ENCODE assay signal across 16 mouse cellular contexts in the genomic region with DNA sequence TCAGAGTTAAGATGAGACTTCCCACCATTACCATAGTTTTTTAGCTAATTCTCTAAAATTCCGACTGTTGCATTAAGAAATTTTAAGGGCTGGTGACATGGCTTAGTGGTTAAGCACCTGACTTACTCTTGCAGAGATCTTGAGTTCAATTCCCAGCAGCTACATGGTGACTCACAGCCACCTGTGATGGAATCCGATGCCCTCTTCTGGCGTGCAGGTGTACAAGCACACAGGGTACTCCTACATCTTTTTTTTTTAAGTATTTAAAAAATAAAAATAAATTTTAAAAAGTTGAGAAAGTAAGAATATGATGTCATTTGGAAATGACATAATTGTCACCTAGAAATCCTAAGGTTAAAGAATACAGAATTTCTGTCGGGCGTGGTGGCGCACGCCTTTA. TPM values are rescaled to one million over a fixed set of nuclear protein-coding genes. Genes with fewer than 3 reads are reported as not detected.
DNase-seq lines count a peak whose midpoint lies in the region; ATAC-seq and TF ChIP-seq lines count a peak whose summit lies in the region.
"Had no signal": no experiment of that assay in that cellular context is flagged by ENCODE, and none has a peak within 500 bp of the region (broad histone marks: within the 10 kb centered on the region; RNA-seq: fewer than 3 reads in every experiment).

No protein-coding gene starts in this region.

- H3K9me3 ChIP-seq in hindbrain, postnatal 0 days (ENCODE audit: low read length), result no peaks in the 10 kb centered on the region
- H3K9me3 ChIP-seq in hindbrain, embryonic 12.5 days (replicated peaks), result no peaks in the 10 kb centered on the region
- H3K9me3 ChIP-seq in midbrain, postnatal 0 days (ENCODE audit: low read length), result no peaks in the 10 kb centered on the region
- no peaks in the 10 kb centered on the region for H3K9me3 ChIP-seq in midbrain, embryonic 14.5 days (ENCODE audit: control insufficient read depth, low read length)
- H3K9me3 ChIP-seq in ES-Bruce4 (replicated peaks; ENCODE audit: control insufficient read depth, insufficient read depth, low read length, poor library complexity, severe bottlenecking), result no peaks in the 10 kb centered on the region
- H3K9me3 ChIP-seq: limb, embryonic 10.5 days; midbrain, embryonic 13.5 days had no signal

- TF ChIP-seq CTCF in hindbrain, postnatal 0 days (IDR thresholded peaks at IDR 0.05; ENCODE audit: low read depth), result peak; percentile 28; the same call in 1 of the 2 replicates
- peak; percentile 36 for TF ChIP-seq CTCF in midbrain, postnatal 0 days (IDR thresholded peaks at IDR 0.05)
- TF ChIP-seq CTCF in ES-Bruce4 (IDR thresholded peaks at IDR 0.05; ENCODE audit: low read depth, low read length), result peak; percentile 51
- peak; percentile 36; the same call in 1 of the 2 replicates for TF ChIP-seq CTCF in embryonic fibroblast, embryonic 13.5 days (IDR thresholded peaks at IDR 0.05; ENCODE audit: borderline replicate concordance, insufficient read depth, low read length)

- no peak for TF ChIP-seq POLR2A in ES-Bruce4 (IDR thresholded peaks at IDR 0.05; ENCODE audit: insufficient read depth, low read length)
- no peak for TF ChIP-seq POLR2A in embryonic fibroblast, embryonic 13.5 days (IDR thresholded peaks at IDR 0.05; ENCODE audit: low read depth, low read length)

- peaks cover 19% of the 10 kb centered on the region; the same call in 1 of the 2 replicates for H3K36me3 ChIP-seq in hindbrain, postnatal 0 days (ENCODE audit: insufficient read depth, low read length)
- peaks cover 40% of the 10 kb centered on the region for H3K36me3 ChIP-seq in hindbrain, embryonic 12.5 days
- peaks cover 14% of the 10 kb centered on the region; the same call in 1 of the 2 replicates for H3K36me3 ChIP-seq in midbrain, postnatal 0 days (ENCODE audit: insufficient read depth, low read length)
- H3K36me3 ChIP-seq in midbrain, embryonic 14.5 days (ENCODE audit: control insufficient read depth, insufficient read depth, low read length), result peaks cover 49% of the 10 kb centered on the region
- peaks cover 18% of the 10 kb centered on the region for H3K36me3 ChIP-seq in ES-Bruce4 (ENCODE audit: control insufficient read depth, insufficient read depth, low read length, poor library complexity, severe bottlenecking)

- H3K4me1 ChIP-seq in hindbrain, postnatal 0 days (ENCODE audit: insufficient read depth, low read length), result no peaks in the 10 kb centered on the region
- no peaks in the 10 kb centered on the region for H3K4me1 ChIP-seq in hindbrain, embryonic 12.5 days
- H3K4me1 ChIP-seq in midbrain, postnatal 0 days (ENCODE audit: insufficient read depth, low read length), result no peaks in the 10 kb centered on the region
- H3K4me1 ChIP-seq in midbrain, embryonic 14.5 days (ENCODE audit: control insufficient read depth, insufficient read depth, low read length), result no peaks in the 10 kb centered on the region
- H3K4me1 ChIP-seq in ES-Bruce4 (ENCODE audit: control insufficient read depth, insufficient read depth, low read length), result no peaks in the 10 kb centered on the region
- no peaks in the 10 kb centered on the region for H3K4me1 ChIP-seq in embryonic fibroblast, embryonic 13.5 days (ENCODE audit: control insufficient read depth, insufficient read depth, low read length)
- H3K4me1 ChIP-seq: limb, embryonic 10.5 days; midbrain, embryonic 13.5 days had no signal

- no peak for TF ChIP-seq EP300 in ES-Bruce4 (IDR thresholded peaks at IDR 0.05; ENCODE audit: insufficient read depth, low read depth, low read length)

- ATAC-seq in hindbrain, postnatal 0 days, result no peak
- no peak for ATAC-seq in hindbrain, embryonic 12.5 days (ENCODE audit: low FRiP score)
- ATAC-seq in midbrain, postnatal 0 days (ENCODE audit: low FRiP score), result no peak
- no peak for ATAC-seq in midbrain, embryonic 14.5 days (ENCODE audit: low FRiP score, low TSS enrichment)
- ATAC-seq in erythroid progenitor cell, adult 5-6 weeks (replicated peaks; ENCODE audit: low FRiP score, poor library complexity, severe bottlenecking), result no peak
- ATAC-seq: midbrain, embryonic 13.5 days had no signal

- H3K27ac ChIP-seq in hindbrain, postnatal 0 days, result no peak overlapping the region
- H3K27ac ChIP-seq in hindbrain, embryonic 12.5 days, result no peak overlapping the region
- no peak overlapping the region for H3K27ac ChIP-seq in midbrain, postnatal 0 days (ENCODE audit: low read depth, low read length)
- no peak overlapping the region for H3K27ac ChIP-seq in midbrain, embryonic 14.5 days (replicated peaks; ENCODE audit: low read depth, low read length)
- H3K27ac ChIP-seq in ES-Bruce4 (ENCODE audit: insufficient read depth, low read length), result no peak overlapping the region
- no peak overlapping the region for H3K27ac ChIP-seq in embryonic fibroblast, embryonic 13.5 days (ENCODE audit: insufficient read depth, low read length)
- H3K27ac ChIP-seq: limb, embryonic 10.5 days; midbrain, embryonic 13.5 days had no signal

- H3K4me3 ChIP-seq in hindbrain, postnatal 0 days (ENCODE audit: low read length), result no peak overlapping the region
- no peak overlapping the region for H3K4me3 ChIP-seq in hindbrain, embryonic 12.5 days
- no peak overlapping the region for H3K4me3 ChIP-seq in midbrain, postnatal 0 days (ENCODE audit: low read depth, low read length)
- no peak overlapping the region for H3K4me3 ChIP-seq in midbrain, embryonic 14.5 days (replicated peaks; ENCODE audit: low read depth, low read length)
- no peak overlapping the region for H3K4me3 ChIP-seq in ES-Bruce4 (ENCODE audit: low read depth, low read length)
- no peak overlapping the region for H3K4me3 ChIP-seq in embryonic fibroblast, embryonic 13.5 days (ENCODE audit: insufficient read depth, low read length)
- H3K4me3 ChIP-seq: limb, embryonic 10.5 days; midbrain, embryonic 13.5 days had no signal

- no peak overlapping the region for H3K4me2 ChIP-seq in hindbrain, postnatal 0 days (ENCODE audit: low read depth, low read length)
- no peak overlapping the region for H3K4me2 ChIP-seq in hindbrain, embryonic 12.5 days (replicated peaks)
- no peak overlapping the region for H3K4me2 ChIP-seq in midbrain, postnatal 0 days (ENCODE audit: low read depth, low read length, poor library complexity, severe bottlenecking)
- H3K4me2 ChIP-seq in midbrain, embryonic 14.5 days (ENCODE audit: low read length), result no peak overlapping the region
- H3K4me2 ChIP-seq: midbrain, embryonic 13.5 days had no signal

- H3K9ac ChIP-seq in hindbrain, postnatal 0 days (replicated peaks; ENCODE audit: low read length), result no peak overlapping the region
- no peak overlapping the region for H3K9ac ChIP-seq in hindbrain, embryonic 12.5 days
- H3K9ac ChIP-seq in midbrain, postnatal 0 days (replicated peaks; ENCODE audit: low read length, poor library complexity, severe bottlenecking), result no peak overlapping the region
- no peak overlapping the region for H3K9ac ChIP-seq in midbrain, embryonic 14.5 days (replicated peaks; ENCODE audit: low read length)
- H3K9ac ChIP-seq in ES-Bruce4 (ENCODE audit: low read depth, poor library complexity, severe bottlenecking), result no peak overlapping the region
- H3K9ac ChIP-seq: midbrain, embryonic 13.5 days had no signal

- DNase-seq in hindbrain, postnatal 0 days (ENCODE audit: low spot score), result no peak
- no peak for DNase-seq in midbrain, postnatal 0 days (ENCODE audit: low spot score)
- DNase-seq in midbrain, embryonic 14.5 days, result no peak
- no peak for DNase-seq in frontal cortex, adult 2 months (ENCODE audit: extremely low spot score in 1 of 2, low spot score in 1 of 2)
- DNase-seq: adrenal gland, postnatal 36 days; cerebellum, adult 8-10 months; heart, adult 11 months; kidney, adult 18-20 months; layer of hippocampus, adult 9-11 months; right cerebral cortex, adult 18-20 months had no signal

- H3K27me3 ChIP-seq in hindbrain, postnatal 0 days (ENCODE audit: insufficient read depth, low read length), result no peaks in the 10 kb centered on the region
- no peaks in the 10 kb centered on the region for H3K27me3 ChIP-seq in hindbrain, embryonic 12.5 days
- no peaks in the 10 kb centered on the region for H3K27me3 ChIP-seq in midbrain, postnatal 0 days (ENCODE audit: insufficient read depth, low read length)
- H3K27me3 ChIP-seq in midbrain, embryonic 14.5 days (ENCODE audit: control insufficient read depth, insufficient read depth, low read length), result no peaks in the 10 kb centered on the region
- no peaks in the 10 kb centered on the region for H3K27me3 ChIP-seq in ES-Bruce4 (ENCODE audit: control insufficient read depth, insufficient read depth, low read length, poor library complexity, severe bottlenecking)
- H3K27me3 ChIP-seq: midbrain, embryonic 13.5 days had no signal

- 92% methylated on average over 7 of the region's 7 CpGs for WGBS in hindbrain, postnatal 0 days
- 92% methylated on average over 7 of the region's 7 CpGs for WGBS in hindbrain, embryonic 12.5 days
- WGBS in midbrain, postnatal 0 days, result 89% methylated on average over 7 of the region's 7 CpGs
- 89% methylated on average over 7 of the region's 7 CpGs for WGBS in midbrain, embryonic 14.5 days

RNA-seq across cellular contexts. Expression of gene Rubcn, which starts 10.4 kb away (rescaled TPM):
- total RNA-seq in hindbrain, postnatal 0 days (2014; rRNA removed), result 74.2 and 89.7 TPM in 2 replicates
- polyA plus RNA-seq in hindbrain, postnatal 0 days (2015; fragmentation: Nextera tagmentation; extraction: Ambion mirVana), result 21.6 and 21.7 TPM in 2 replicates
- 27.8 and 30.1 TPM in 2 replicates for polyA plus RNA-seq in hindbrain, embryonic 12.5 days (2016; fragmentation: Nextera tagmentation; extraction: Ambion mirVana)
- 75.0 and 84.0 TPM in 2 replicates for total RNA-seq in midbrain, postnatal 0 days (2014; rRNA removed)
- 25.5 TPM in 2 replicates for polyA plus RNA-seq in midbrain, postnatal 0 days (2015; fragmentation: Nextera tagmentation; extraction: Ambion mirVana)
- polyA plus RNA-seq in midbrain, embryonic 14.5 days (2014; fragmentation: Nextera tagmentation; extraction: Ambion mirVana), result 30.0 TPM in 2 replicates
- 19.8 and 23.7 TPM in 2 replicates for polyA plus RNA-seq in ES-Bruce4 (2011; ENCODE audit: insufficient read depth, insufficient read length, low read depth, missing spikeins)
- 26.2 and 27.1 TPM in 2 replicates for polyA plus RNA-seq in embryonic fibroblast, embryonic 13.5 days (2011; ENCODE audit: insufficient read length, low read depth, missing spikeins)
- polyA plus RNA-seq in frontal cortex, adult 2 months (2012; rRNA removed), result 75.0 and 76.5 TPM in 2 replicates
- 6.5 and 13.0 TPM in 2 replicates for total RNA-seq in erythroid progenitor cell, adult 5-6 weeks (2015; ENCODE audit: low replicate concordance)
- 6.0 and 7.9 TPM in 2 replicates for total RNA-seq in erythroid progenitor cell, adult 5-6 weeks (2017; ENCODE audit: low replicate concordance)

RNA-seq across cellular contexts. Expression of gene Fyttd1, which starts 10.7 kb away (rescaled TPM):
- 51.0 and 78.1 TPM in 2 replicates for total RNA-seq in hindbrain, postnatal 0 days (2014; rRNA removed)
- 120 and 127 TPM in 2 replicates for polyA plus RNA-seq in hindbrain, postnatal 0 days (2015; fragmentation: Nextera tagmentation; extraction: Ambion mirVana)
- polyA plus RNA-seq in hindbrain, embryonic 12.5 days (2016; fragmentation: Nextera tagmentation; extraction: Ambion mirVana), result 121 and 133 TPM in 2 replicates
- total RNA-seq in midbrain, postnatal 0 days (2014; rRNA removed), result 56.9 and 125 TPM in 2 replicates
- polyA plus RNA-seq in midbrain, postnatal 0 days (2015; fragmentation: Nextera tagmentation; extraction: Ambion mirVana), result 115 and 139 TPM in 2 replicates
- polyA plus RNA-seq in midbrain, embryonic 14.5 days (2014; fragmentation: Nextera tagmentation; extraction: Ambion mirVana), result 167 and 171 TPM in 2 replicates
- polyA plus RNA-seq in ES-Bruce4 (2011; ENCODE audit: insufficient read depth, insufficient read length, low read depth, missing spikeins), result 116 and 124 TPM in 2 replicates
- polyA plus RNA-seq in embryonic fibroblast, embryonic 13.5 days (2011; ENCODE audit: insufficient read length, low read depth, missing spikeins), result 108 and 115 TPM in 2 replicates
- 49.8 and 54.7 TPM in 2 replicates for polyA plus RNA-seq in frontal cortex, adult 2 months (2012; rRNA removed)
- 5.8 and 11.3 TPM in 2 replicates for total RNA-seq in erythroid progenitor cell, adult 5-6 weeks (2015; ENCODE audit: low replicate concordance)
- 7.4 and 19.7 TPM in 2 replicates for total RNA-seq in erythroid progenitor cell, adult 5-6 weeks (2017; ENCODE audit: low replicate concordance)

RNA-seq across cellular contexts. Expression of gene Lrch3, which starts 25.9 kb away (rescaled TPM):
- total RNA-seq in hindbrain, postnatal 0 days (2014; rRNA removed), result 28.0 and 44.3 TPM in 2 replicates
- polyA plus RNA-seq in hindbrain, postnatal 0 days (2015; fragmentation: Nextera tagmentation; extraction: Ambion mirVana), result 26.7 and 27.4 TPM in 2 replicates
- 50.3 and 53.3 TPM in 2 replicates for polyA plus RNA-seq in hindbrain, embryonic 12.5 days (2016; fragmentation: Nextera tagmentation; extraction: Ambion mirVana)
- total RNA-seq in midbrain, postnatal 0 days (2014; rRNA removed), result 38.9 and 40.6 TPM in 2 replicates
- 23.5 and 25.3 TPM in 2 replicates for polyA plus RNA-seq in midbrain, postnatal 0 days (2015; fragmentation: Nextera tagmentation; extraction: Ambion mirVana)
- polyA plus RNA-seq in midbrain, embryonic 14.5 days (2014; fragmentation: Nextera tagmentation; extraction: Ambion mirVana), result 35.2 and 51.7 TPM in 2 replicates
- 32.5 and 32.9 TPM in 2 replicates for polyA plus RNA-seq in ES-Bruce4 (2011; ENCODE audit: insufficient read depth, insufficient read length, low read depth, missing spikeins)
- 39.9 and 52.7 TPM in 2 replicates for polyA plus RNA-seq in embryonic fibroblast, embryonic 13.5 days (2011; ENCODE audit: insufficient read length, low read depth, missing spikeins)
- 39.7 and 40.4 TPM in 2 replicates for polyA plus RNA-seq in frontal cortex, adult 2 months (2012; rRNA removed)
- 12.6 and 17.6 TPM in 2 replicates for total RNA-seq in erythroid progenitor cell, adult 5-6 weeks (2015; ENCODE audit: low replicate concordance)
- total RNA-seq in erythroid progenitor cell, adult 5-6 weeks (2017; ENCODE audit: low replicate concordance), result 19.9 and 22.3 TPM in 2 replicates
